Mouse (Mus musculus) myocyte (in vitro differentiated cells): ENCODE results near the gene Slc44a1.

Source experiments
- CEBPB ChIP-seq: IDR thresholded peaks from 2 replicates; pipeline ENCODE4 v1.6.1; 2011; ENCODE audit warnings: mild to moderate bottlenecking, moderate library complexity; ENCODE audit not compliant: poor library complexity, insufficient read depth, severe bottlenecking
- E2F4 ChIP-seq: IDR thresholded peaks from one replicate; pipeline ENCODE4 v1.6.1; 2011; ENCODE audit warnings: mild to moderate bottlenecking, control low read depth, moderate library complexity; ENCODE audit not compliant: insufficient read depth
- MAX ChIP-seq: IDR thresholded peaks from one replicate; pipeline ENCODE4 v1.6.1; 2011; ENCODE audit warnings: low read depth, mild to moderate bottlenecking, control low read depth
- MYOD1 ChIP-seq, 3 experiments: IDR thresholded peaks; one replicate each; pipeline ENCODE4 v1.6.1; 2011; ENCODE audit warnings: control low read depth in 2 of 3, low read depth in 2 of 3, mild to moderate bottlenecking in 2 of 3, moderate library complexity in 1 of 3; ENCODE audit not compliant: insufficient read length in 2 of 3, control insufficient read depth in 1 of 3
- MYOG ChIP-seq, 3 experiments: IDR thresholded peaks; one replicate each; pipeline ENCODE4 v1.6.1; 2011; ENCODE audit warnings: control low read depth in 2 of 3, low read depth in 2 of 3, mild to moderate bottlenecking in 2 of 3; ENCODE audit not compliant: insufficient read length in 2 of 3, control insufficient read depth in 1 of 3, insufficient read depth in 1 of 3
- POLR2A ChIP-seq: IDR thresholded peaks from one replicate; pipeline ENCODE4 v1.6.1; 2011; ENCODE audit warnings: low read depth, mild to moderate bottlenecking, control low read depth, moderate library complexity; ENCODE audit not compliant: insufficient read length
- POLR2AphosphoS2 ChIP-seq: IDR thresholded peaks from one replicate; pipeline ENCODE4 v1.6.1; 2011; ENCODE audit warnings: low read depth, control low read depth; ENCODE audit not compliant: insufficient read length
- TCF12 ChIP-seq: IDR thresholded peaks from one replicate; pipeline ENCODE4 v1.6.1; 2011; ENCODE audit warnings: mild to moderate bottlenecking, control low read depth; ENCODE audit not compliant: poor library complexity, insufficient read depth, severe bottlenecking
- TCF3 ChIP-seq: IDR thresholded peaks from one replicate; pipeline ENCODE4 v1.6.1; 2011; ENCODE audit warnings: low read depth, control low read depth; ENCODE audit not compliant: insufficient read length
- USF1 ChIP-seq: IDR thresholded peaks from one replicate; pipeline ENCODE4 v1.6.1; 2011; ENCODE audit warnings: low read depth, mild to moderate bottlenecking, control low read depth, moderate library complexity

- no peak for TF ChIP-seq POLR2A
- TF ChIP-seq E2F4 = no peak
- TF ChIP-seq MYOD1 (IDR thresholded peaks at IDR 0.05; ENCODE audit: control insufficient read depth in 1 of 3, insufficient read length in 2 of 3, low read depth in 2 of 3) = no peak
- TF ChIP-seq POLR2AphosphoS2 = no peak
- TF ChIP-seq CEBPB = no peak
- no peak for TF ChIP-seq USF1
- no peak for TF ChIP-seq TCF3
- TF ChIP-seq MAX = no peak
- no peak for TF ChIP-seq MYOG (IDR thresholded peaks at IDR 0.05; ENCODE audit: control insufficient read depth in 1 of 3, insufficient read depth in 1 of 3, insufficient read length in 2 of 3, low read depth in 2 of 3)
- no peak for TF ChIP-seq TCF12
Observed at GRCm38 (mm10) chr4:53617968-53618367, 177.8 kb downstream of the Slc44a1 start.
